Mouse (Mus musculus): ENCODE measurements at regions not wholly inside any gene's neighbourhood (a gene's known extent, or its start where the extent isn't known, plus 50 kb on each side); places are given as distances from the start of the nearest gene placed in this dataset.

GRCm38 (mm10) chr2:116942321-116942791 is 63.9 kb downstream of the Tmco5 start:
- CTCF ChIA-PET, result interaction anchor here in 1 of 4 experiments (0.5 kb wide), 1 partner anchor 397 kb away, joined by 7 read pairs; no protein-coding TSS in a partner anchor

DNA sequence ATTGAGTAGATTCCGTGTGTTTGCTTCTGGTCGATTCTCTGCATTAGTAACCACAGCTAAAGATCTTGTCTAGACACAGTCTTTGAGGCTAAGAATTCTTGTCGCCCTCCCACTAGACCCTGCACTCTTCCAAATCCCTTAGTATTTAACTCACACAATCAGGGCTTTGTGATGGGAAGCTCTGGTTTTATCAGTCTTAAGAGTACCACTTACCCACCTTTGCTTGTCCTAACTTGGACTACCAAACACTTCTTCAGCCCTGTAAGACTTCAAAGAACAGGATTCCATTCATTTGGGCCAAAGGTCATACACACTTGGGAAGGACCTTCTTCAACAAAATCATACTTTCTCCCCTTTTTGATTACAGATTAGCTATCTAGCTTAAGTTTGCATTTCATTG is 70.0 kb downstream of the Tmco5 start:
- CTCF ChIA-PET, result interaction anchor here in 2 of 4 experiments (0.6 to 1.5 kb wide), 2 partner anchors 10 to 54 kb away, joined by 4 to 7 read pairs; no protein-coding TSS in a partner anchor
- POLR2A ChIA-PET, result interaction anchor here in 3 of 4 experiments (0.6 to 2.1 kb wide), 11 partner anchors 9 to 228 kb away, joined by 3 to 6 read pairs (median 4); no protein-coding TSS in a partner anchor

More at GRCm38 (mm10) chr2:116942321-116942791, 63.9 kb downstream of the Tmco5 start:
- POLR2A ChIA-PET, result interaction anchor here in 1 of 4 experiments (0.8 kb wide), 1 partner anchor 29 kb away, joined by 3 read pairs; no protein-coding TSS in a partner anchor

DNA sequence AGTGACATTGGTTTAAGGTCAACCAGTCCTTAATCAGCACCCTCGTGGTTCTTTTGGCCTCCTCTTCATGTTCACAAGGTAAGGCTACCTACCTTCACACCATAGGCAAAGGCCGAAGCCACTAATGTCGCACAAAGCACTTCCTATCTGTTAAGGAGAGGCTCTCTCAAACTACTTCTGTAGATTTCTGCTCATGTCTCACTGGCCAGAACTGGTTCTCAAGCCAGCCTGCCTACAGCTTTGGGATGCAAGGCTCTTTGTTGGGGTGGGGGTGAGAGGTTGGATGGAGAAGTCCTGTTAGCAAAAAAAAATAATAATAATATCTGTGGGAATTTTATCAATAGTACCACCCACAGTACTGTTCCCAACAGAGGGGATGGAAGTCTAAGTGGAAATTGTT is 71.2 kb downstream of the Tmco5 start:
- POLR2A ChIA-PET, result interaction anchor here (0.6 to 2.1 kb wide), 17 partner anchors 10 to 531 kb away, joined by 3 to 7 read pairs (median 3); no protein-coding TSS in a partner anchor
- CTCF ChIA-PET, result interaction anchor here in 1 of 4 experiments (1.5 kb wide), 1 partner anchor 34 kb away, joined by 3 read pairs; no protein-coding TSS in a partner anchor

- CTCF ChIA-PET, result interaction anchor here in 1 of 4 experiments (1.5 kb wide), 1 partner anchor 34 kb away, joined by 3 read pairs; no protein-coding TSS in a partner anchor
- POLR2A ChIA-PET, result interaction anchor here (0.6 to 2.1 kb wide), 16 partner anchors 10 to 531 kb away, joined by 3 to 7 read pairs (median 4); no protein-coding TSS in a partner anchor
Measured at GRCm38 (mm10) chr2:116950154-116950553, 71.7 kb downstream of the Tmco5 start.

GRCm38 (mm10) chr2:116951481-116951880 is 73.0 kb downstream of the Tmco5 start:
- ChIA-PET POLR2A (interaction anchor here in 1 of 4 experiments (1.3 to 1.8 kb wide), 3 partner anchors 13 to 169 kb away, joined by 3 to 6 read pairs (median 4); no protein-coding TSS in a partner anchor), CTCF (no interaction called here)

DNA sequence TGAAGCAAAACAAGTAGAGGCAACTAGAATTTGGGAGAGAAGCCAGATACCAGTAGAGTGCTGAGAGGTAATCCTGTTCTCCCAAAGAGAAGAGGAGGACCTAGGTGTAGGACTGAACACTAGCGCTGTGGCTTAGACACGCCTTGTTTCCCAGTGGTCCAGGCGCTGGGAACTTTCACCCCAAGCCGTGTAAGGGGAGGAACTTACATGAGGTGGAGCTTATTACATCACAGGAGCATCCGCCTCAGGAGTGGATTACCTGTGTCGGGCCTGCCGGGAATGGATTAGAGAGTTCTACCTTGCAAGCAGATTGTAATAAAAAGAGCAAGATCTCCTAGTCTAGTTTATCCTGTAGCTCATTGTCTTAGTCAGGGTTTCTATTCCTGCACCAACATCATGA is 75.8 kb downstream of the Tmco5 start:
- CTCF ChIA-PET, result no interaction called here
- POLR2A ChIA-PET, result no interaction called here

- POLR2A ChIA-PET, result no interaction called here
- CTCF ChIA-PET, result no interaction called here
Measured at GRCm38 (mm10) chr2:116954896-116955295, 76.4 kb downstream of the Tmco5 start.

GRCm38 (mm10) chr2:116963116-116963873 is 84.8 kb downstream of the Tmco5 start:
- ChIA-PET POLR2A (interaction anchor here in 1 of 4 experiments (0.9 to 1.0 kb wide), 3 partner anchors 13 to 55 kb away, joined by 3 read pairs; no protein-coding TSS in a partner anchor), CTCF (no interaction called here)

DNA sequence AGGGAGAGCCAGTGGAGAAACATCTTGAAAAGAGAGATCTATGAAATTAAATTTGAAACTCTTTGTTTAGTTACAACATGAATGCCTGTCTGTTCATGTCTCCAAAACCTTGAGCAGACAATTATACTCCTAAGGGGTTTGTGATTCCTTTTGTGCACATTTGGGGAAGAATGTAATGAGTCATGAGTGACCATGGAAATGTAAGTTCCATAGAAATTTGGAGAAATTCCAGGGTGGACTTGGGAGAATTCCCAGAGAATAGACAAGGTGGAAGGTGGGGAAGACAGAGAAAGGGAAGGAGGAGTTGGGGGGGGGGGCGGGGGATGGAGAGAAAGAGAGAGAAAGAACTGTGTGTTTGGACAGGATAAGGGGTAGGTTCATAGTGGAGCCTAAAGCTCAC is 87.8 kb downstream of the Tmco5 start:
- ChIA-PET POLR2A (no interaction called here), CTCF (no interaction called here)

GRCm38 (mm10) chr2:116971666-116972613 is 93.4 kb downstream of the Tmco5 start:
- ChIA-PET POLR2A (interaction anchor here (0.6 to 2.0 kb wide), 20 partner anchors 19 to 366 kb away, joined by 3 to 8 read pairs (median 4); no protein-coding TSS in a partner anchor), CTCF (interaction anchor here in 1 of 4 experiments (0.6 kb wide), 1 partner anchor 481 kb away, joined by 3 read pairs; no protein-coding TSS in a partner anchor)

- POLR2A ChIA-PET, result interaction anchor here (0.6 to 2.0 kb wide), 16 partner anchors 20 to 367 kb away, joined by 3 to 7 read pairs (median 4); no protein-coding TSS in a partner anchor
- CTCF ChIA-PET, result no interaction called here
Measured at GRCm38 (mm10) chr2:116972614-116972985, 94.1 kb downstream of the Tmco5 start.

- ChIA-PET POLR2A (interaction anchor here (0.6 to 2.0 kb wide), 6 partner anchors 21 to 147 kb away, joined by 3 to 7 read pairs (median 5); no protein-coding TSS in a partner anchor), CTCF (no interaction called here)
Measured at GRCm38 (mm10) chr2:116973441-116973840, 95.0 kb downstream of the Tmco5 start.

GRCm38 (mm10) chr2:116974152-116974551 is 95.7 kb downstream of the Tmco5 start:
- POLR2A ChIA-PET, result no interaction called here
- CTCF ChIA-PET, result interaction anchor here in 2 of 4 experiments (0.7 to 1.5 kb wide), 2 partner anchors 74 to 1200 kb away, joined by 3 to 4 read pairs; no protein-coding TSS in a partner anchor

- POLR2A ChIA-PET, result interaction anchor here in 3 of 4 experiments (0.7 to 1.7 kb wide), 3 partner anchors 26 to 346 kb away, joined by 3 to 11 read pairs (median 5); no protein-coding TSS in a partner anchor
- CTCF ChIA-PET, result interaction anchor here in 2 of 4 experiments (0.7 to 1.5 kb wide), 3 partner anchors 74 to 1199 kb away, joined by 3 to 4 read pairs (median 4); partner anchors contain the start of gene Fam98b (in 1 of the 2)
Measured at GRCm38 (mm10) chr2:116974569-116975060, 96.1 kb downstream of the Tmco5 start.

GRCm38 (mm10) chr2:116975091-116975600 is 96.7 kb downstream of the Tmco5 start:
- CTCF ChIA-PET, result interaction anchor here in 3 of 4 experiments (0.5 to 1.5 kb wide), 4 partner anchors 75 to 1199 kb away, joined by 3 to 4 read pairs (median 4); partner anchors contain the start of gene Fam98b (in 1 of the 3)
- POLR2A ChIA-PET, result interaction anchor here in 3 of 4 experiments (0.7 to 1.7 kb wide), 4 partner anchors 26 to 345 kb away, joined by 3 to 11 read pairs (median 4); no protein-coding TSS in a partner anchor

- ChIA-PET CTCF (interaction anchor here in 2 of 4 experiments (0.5 to 1.5 kb wide), 2 partner anchors 75 to 77 kb away, joined by 3 to 4 read pairs; no protein-coding TSS in a partner anchor), POLR2A (interaction anchor here in 3 of 4 experiments (0.5 to 2.3 kb wide), 9 partner anchors 19 to 1298 kb away, joined by 3 to 8 read pairs (median 5); no protein-coding TSS in a partner anchor)
Measured at GRCm38 (mm10) chr2:116975601-116976431, 97.3 kb downstream of the Tmco5 start.

DNA sequence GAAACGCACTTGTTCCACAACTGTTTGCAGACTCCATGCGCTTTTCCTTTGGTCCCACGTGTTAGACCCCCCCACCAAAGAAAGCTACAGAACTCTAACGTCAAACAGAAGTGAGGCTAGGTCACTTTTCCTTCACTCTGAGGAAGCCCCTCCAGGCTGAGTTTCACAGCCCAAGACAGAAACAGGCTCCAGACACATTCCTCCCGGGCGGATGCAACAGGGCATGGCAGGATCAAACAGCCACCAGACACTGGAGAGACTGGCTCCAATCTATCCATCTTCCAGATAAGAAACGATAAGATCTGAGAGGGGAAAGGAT is 97.9 kb downstream of the Tmco5 start:
- ChIA-PET CTCF (no interaction called here), POLR2A (interaction anchor here in 3 of 4 experiments (0.7 to 2.3 kb wide), 10 partner anchors 15 to 1299 kb away, joined by 3 to 8 read pairs (median 4); no protein-coding TSS in a partner anchor)
